Mouse (Mus musculus) midbrain, embryonic 14.5 days (tissue): ENCODE results near the gene Polr2g. TPM values are rescaled to one million over a fixed set of nuclear protein-coding genes. Genes with fewer than 3 reads are reported as not detected.

Experiments used
- ATAC-seq: fragments of 200-750 bp; cut with Nextera tagmentation; 2 replicates; pipeline ENCODE4 v1.8.0; 2017; ENCODE audit warnings: moderate number of reproducible peaks, moderate library complexity; ENCODE audit not compliant: low FRiP score, low TSS enrichment
- DNase-seq: peaks from one replicate; pipeline ENCODE4 v3.0.0-alpha.2; 2015
- H3K27ac ChIP-seq: fragments of 300-500 bp; sonication (generic); replicated peaks from 2 replicates; pipeline ENCODE4 v1.5.1; 2014; ENCODE audit warnings: mild to moderate bottlenecking, low read depth, low read length, moderate library complexity
- H3K27me3 ChIP-seq: fragments of 300-500 bp; sonication (generic); 2 replicates; pipeline ENCODE4 v1.6.1; 2014; ENCODE audit warnings: low read length, control low read depth, mixed read lengths; ENCODE audit not compliant: control insufficient read depth, insufficient read depth
- H3K36me3 ChIP-seq: fragments of 300-500 bp; sonication (generic); 2 replicates; pipeline ENCODE4 v1.6.1; 2014; ENCODE audit warnings: low read length, control low read depth; ENCODE audit not compliant: control insufficient read depth, insufficient read depth
- H3K4me1 ChIP-seq: fragments of 300-500 bp; sonication (generic); 2 replicates; pipeline ENCODE4 v1.6.1; 2014; ENCODE audit warnings: mild to moderate bottlenecking, antibody characterized with exemption, low read length, control low read depth; ENCODE audit not compliant: control insufficient read depth, insufficient read depth
- H3K4me2 ChIP-seq: fragments of 300-500 bp; sonication (generic); 2 replicates; pipeline ENCODE4 v1.6.1; 2014; ENCODE audit warnings: mild to moderate bottlenecking, low read length, moderate library complexity
- H3K4me3 ChIP-seq: fragments of 300-500 bp; sonication (generic); replicated peaks from 2 replicates; pipeline ENCODE4 v1.5.1; 2014; ENCODE audit warnings: low read depth, low read length
- H3K9ac ChIP-seq: fragments of 300-500 bp; sonication (generic); replicated peaks from 2 replicates; pipeline ENCODE4 v1.6.1; 2014; ENCODE audit warnings: mild to moderate bottlenecking, low read length, moderate library complexity
- H3K9me3 ChIP-seq: fragments of 300-500 bp; sonication (generic); 2 replicates; pipeline ENCODE4 v1.6.1; 2016; ENCODE audit warnings: low read length, control low read depth, mixed read lengths; ENCODE audit not compliant: control insufficient read depth
- WGBS: fragments of 180-500 bp; shearing (Covaris S2); extraction: QIAGEN DNeasy Blood & Tissue Kit; methylation state at CpG from one replicate; pipeline ENCODE4 v1.1.7; 2014; 5-methylcytosine and 5-hydroxymethylcytosine counted together
- polyA plus RNA-seq: library from polyadenylated mRNA; unstranded; fragments of >200 nt; fragmentation: Nextera tagmentation; extraction: Ambion mirVana; gene quantifications from 2 replicates; pipeline ENCODE4 v1.2.1, GENCODE M21; 2014

Polr2g gene
- polyA plus RNA-seq, 1 experiment from 2014 or later, result 156 TPM

DNA sequence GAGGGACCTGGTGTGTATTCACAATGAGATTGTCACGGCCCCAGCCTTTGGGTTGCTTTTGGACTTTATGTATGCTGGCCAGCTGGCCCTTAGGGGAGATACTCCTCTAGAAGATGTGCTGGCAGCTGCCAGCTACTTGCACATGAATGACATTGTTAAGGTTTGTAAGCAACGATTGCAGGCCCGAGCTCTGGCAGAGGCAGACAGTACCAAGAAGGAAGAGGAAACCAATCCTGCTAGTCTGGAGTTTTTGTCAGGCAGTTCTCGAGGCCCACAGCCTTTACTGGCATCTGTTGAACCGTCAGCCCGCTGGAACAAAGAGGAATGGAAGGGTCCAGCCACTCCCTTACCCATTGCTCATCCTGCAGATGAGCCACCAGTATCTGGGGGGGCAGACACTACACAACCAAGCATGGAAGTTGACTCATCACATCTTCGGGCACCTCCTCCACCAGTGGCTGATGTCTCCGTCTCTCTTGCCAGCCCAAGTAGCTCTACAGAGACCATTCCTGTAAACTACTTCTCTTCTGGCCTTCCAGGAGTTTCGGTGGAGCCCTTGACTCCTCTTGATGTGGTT, 4.9 kb upstream of the Polr2g start:
- no peaks in the 10 kb centered on the region for H3K27me3 ChIP-seq
- peak overlapping the region; percentile 53; the same call in 1 of the 2 replicates for H3K4me3 ChIP-seq
- H3K27ac ChIP-seq, result peak overlapping the region; percentile 85
- ATAC-seq (no peak), DNase-seq (no peak)
- no peaks in the 10 kb centered on the region for H3K9me3 ChIP-seq
- H3K4me1 ChIP-seq, result peaks cover 9% of the 10 kb centered on the region; the same call in 1 of the 2 replicates
- WGBS, result 87% methylated on average over 9 of the region's 9 CpGs
- peak overlapping the region; percentile 52; the same call in 1 of the 2 replicates for H3K9ac ChIP-seq
- H3K4me2 ChIP-seq, result peak overlapping the region; percentile 71
- H3K36me3 ChIP-seq, result peaks cover 37% of the 10 kb centered on the region

DNA sequence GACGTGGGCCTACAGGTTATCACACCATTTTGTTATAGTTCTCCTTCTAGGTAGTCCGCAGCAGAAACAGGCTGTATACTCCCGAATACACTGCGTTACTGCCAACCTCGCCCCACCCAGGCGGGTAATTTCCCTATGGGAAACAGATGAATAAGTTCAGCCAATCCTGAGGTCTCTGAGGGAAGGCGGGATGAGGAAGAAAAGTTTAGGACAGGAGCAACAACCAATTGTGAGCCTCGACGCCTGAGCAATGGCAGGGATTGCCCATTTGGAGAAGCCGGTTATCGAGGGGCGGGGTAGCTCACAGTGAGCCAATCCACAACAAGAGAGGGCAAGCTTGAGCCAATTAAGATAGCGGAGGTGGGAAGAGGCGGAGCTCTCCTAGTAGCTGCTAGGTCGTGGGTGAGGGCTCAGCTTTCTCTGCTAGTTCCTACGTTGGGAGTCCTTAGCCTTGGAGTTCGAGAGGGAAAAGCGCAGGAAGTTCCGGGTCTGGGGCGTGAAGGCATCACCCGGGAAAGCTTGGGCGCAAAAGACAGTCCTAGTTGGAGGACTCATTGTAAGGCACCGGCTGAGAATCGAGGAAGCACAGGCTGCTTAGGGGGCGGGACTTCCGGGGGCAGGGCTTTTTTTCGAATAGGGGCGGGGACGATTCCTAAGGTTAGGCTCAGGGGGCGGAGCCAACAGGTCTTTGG, 3.9 kb upstream of the Polr2g start, which contains the start of gene Zbtb3:
TSS of gene Zbtb3 (plus strand) at position 426 of the 692 bp plus-strand sequence.
- Histone ChIP-seq H3K4me1 (peaks cover 16% of the 10 kb centered on the region), H3K9me3 (no peaks in the 10 kb centered on the region), H3K36me3 (peaks cover 27% of the 10 kb centered on the region; the same call in 1 of the 2 replicates), H3K4me2 (peak within 1 kb of the TSS; percentile 71), H3K4me3 (peak within 1 kb of the TSS; percentile 53), H3K27ac (peak within 1 kb of the TSS; percentile 85), H3K27me3 (no peaks in the 10 kb centered on the region), H3K9ac (peak within 1 kb of the TSS; percentile 52)
- WGBS, result under 1% methylated on average over 30 of the region's 30 CpGs
- DNase-seq (peak; percentile 97), ATAC-seq (peak; percentile 98)

DNA sequence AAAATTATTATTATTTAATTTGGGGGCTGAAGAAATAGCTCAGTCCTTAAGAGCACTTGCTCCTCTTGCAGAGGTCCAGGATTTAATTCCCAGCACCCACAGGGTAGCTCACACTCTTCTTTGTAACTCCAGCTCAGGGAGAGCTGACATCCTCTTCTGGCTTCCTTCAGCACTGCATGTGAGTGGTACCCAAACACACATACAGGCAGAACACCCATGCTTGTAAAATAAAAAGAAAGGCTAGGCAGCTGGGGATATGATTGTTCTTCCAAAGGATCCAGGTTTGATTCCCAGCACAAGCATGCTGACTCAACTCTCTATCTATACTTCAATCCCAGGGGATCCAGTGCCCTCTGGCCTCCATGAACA, 554 bp upstream of the Polr2g start:
- Histone ChIP-seq H3K4me1 (peaks cover 18% of the 10 kb centered on the region), H3K4me3 (peak overlapping the region; percentile 78; the same call in 1 of the 2 replicates), H3K4me2 (peak overlapping the region; percentile 92), H3K27me3 (no peaks in the 10 kb centered on the region), H3K36me3 (peaks cover 17% of the 10 kb centered on the region), H3K9ac (no peak overlapping the region), H3K27ac (no peak overlapping the region), H3K9me3 (no peaks in the 10 kb centered on the region)
- ATAC-seq (no peak), DNase-seq (no peak)

DNA sequence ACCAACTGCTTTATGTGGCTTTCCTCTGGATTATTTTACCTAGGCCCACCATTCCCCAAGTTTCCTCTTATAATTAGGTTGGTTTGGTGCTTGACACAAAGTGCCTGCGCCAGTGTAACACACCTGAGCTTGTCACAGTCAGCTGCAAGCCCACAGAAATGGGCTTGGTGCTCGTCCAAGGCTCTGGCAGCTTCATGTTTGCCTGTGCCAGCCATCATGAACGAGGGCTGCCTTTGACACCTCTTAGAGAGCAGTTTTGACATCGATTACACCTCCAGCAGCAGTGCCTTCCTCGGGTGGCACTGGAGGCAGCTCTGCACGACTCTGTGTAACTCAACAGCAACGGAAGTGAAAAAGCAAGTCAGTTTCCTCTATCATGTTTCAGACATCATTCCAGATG, 8.2 kb downstream of the Polr2g start:
- Histone ChIP-seq H3K9me3 (no peaks in the 10 kb centered on the region), H3K27me3 (no peaks in the 10 kb centered on the region), H3K27ac (no peak overlapping the region), H3K4me3 (no peak overlapping the region), H3K9ac (no peak overlapping the region), H3K4me2 (no peak overlapping the region), H3K4me1 (peaks cover 13% of the 10 kb centered on the region; the same call in 1 of the 2 replicates), H3K36me3 (peaks cover 28% of the 10 kb centered on the region)
- no peak for ATAC-seq
- 91% methylated on average over 7 of the region's 7 CpGs for WGBS
- no peak for DNase-seq

DNA sequence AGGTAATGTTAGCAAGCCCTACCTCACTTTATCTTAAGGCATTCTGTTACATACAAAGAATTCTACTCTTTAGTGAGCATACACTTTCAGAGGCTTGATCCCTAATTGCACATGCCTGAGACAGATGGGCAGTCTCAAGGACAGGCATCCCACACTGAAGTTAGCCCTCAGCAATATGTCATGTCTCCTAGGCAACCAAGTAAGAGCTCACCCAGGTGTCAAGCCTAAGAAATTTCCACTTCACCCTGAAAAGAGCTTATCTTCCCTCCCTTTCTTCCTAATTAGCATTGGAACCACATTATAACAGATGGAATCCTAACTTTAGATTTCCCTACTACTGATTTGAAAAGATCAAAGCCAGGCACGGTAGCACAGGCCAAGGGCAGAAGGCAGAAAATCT, 9.2 kb downstream of the Polr2g start:
- Histone ChIP-seq H3K9me3 (no peaks in the 10 kb centered on the region), H3K4me1 (peaks cover 13% of the 10 kb centered on the region; the same call in 1 of the 2 replicates), H3K36me3 (peaks cover 18% of the 10 kb centered on the region), H3K27me3 (no peaks in the 10 kb centered on the region), H3K9ac (no peak overlapping the region), H3K4me3 (no peak overlapping the region), H3K4me2 (no peak overlapping the region), H3K27ac (peak overlapping the region; percentile 67)
- no peak for DNase-seq
- ATAC-seq, result no peak
- 20% methylated on average over 1 of the region's 1 CpGs for WGBS

DNA sequence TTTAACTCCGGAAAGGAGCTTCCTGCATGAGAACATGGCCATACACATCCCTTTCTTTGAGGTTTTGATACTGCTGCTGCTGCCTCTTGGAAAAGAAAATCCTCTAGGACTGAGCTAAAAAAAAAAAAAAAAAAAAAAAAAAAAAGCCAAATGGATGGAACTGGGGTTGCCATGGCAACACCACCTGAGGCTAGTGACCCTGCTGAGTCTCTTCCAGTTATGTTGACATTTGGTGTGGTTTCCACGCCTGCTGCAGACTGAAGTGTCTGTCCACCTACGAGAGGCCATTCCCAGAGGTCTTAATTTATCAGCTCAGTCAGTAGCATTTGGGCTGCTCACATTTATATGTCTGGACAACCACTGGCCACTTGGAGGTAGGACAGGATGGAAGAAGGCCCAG, 9.9 kb downstream of the Polr2g start:
- no peaks in the 10 kb centered on the region for H3K27me3 ChIP-seq
- peaks cover 13% of the 10 kb centered on the region; the same call in 1 of the 2 replicates for H3K4me1 ChIP-seq
- H3K9me3 ChIP-seq, result no peaks in the 10 kb centered on the region
- DNase-seq (peak; percentile 65), ATAC-seq (no peak)
- peak overlapping the region; percentile 67 for H3K27ac ChIP-seq
- peaks cover 15% of the 10 kb centered on the region for H3K36me3 ChIP-seq
- H3K9ac ChIP-seq, result no peak overlapping the region
- 18% methylated on average over 3 of the region's 3 CpGs for WGBS
- H3K4me2 ChIP-seq, result no peak overlapping the region; the same call in 1 of the 2 replicates
- H3K4me3 ChIP-seq, result no peak overlapping the region

DNA sequence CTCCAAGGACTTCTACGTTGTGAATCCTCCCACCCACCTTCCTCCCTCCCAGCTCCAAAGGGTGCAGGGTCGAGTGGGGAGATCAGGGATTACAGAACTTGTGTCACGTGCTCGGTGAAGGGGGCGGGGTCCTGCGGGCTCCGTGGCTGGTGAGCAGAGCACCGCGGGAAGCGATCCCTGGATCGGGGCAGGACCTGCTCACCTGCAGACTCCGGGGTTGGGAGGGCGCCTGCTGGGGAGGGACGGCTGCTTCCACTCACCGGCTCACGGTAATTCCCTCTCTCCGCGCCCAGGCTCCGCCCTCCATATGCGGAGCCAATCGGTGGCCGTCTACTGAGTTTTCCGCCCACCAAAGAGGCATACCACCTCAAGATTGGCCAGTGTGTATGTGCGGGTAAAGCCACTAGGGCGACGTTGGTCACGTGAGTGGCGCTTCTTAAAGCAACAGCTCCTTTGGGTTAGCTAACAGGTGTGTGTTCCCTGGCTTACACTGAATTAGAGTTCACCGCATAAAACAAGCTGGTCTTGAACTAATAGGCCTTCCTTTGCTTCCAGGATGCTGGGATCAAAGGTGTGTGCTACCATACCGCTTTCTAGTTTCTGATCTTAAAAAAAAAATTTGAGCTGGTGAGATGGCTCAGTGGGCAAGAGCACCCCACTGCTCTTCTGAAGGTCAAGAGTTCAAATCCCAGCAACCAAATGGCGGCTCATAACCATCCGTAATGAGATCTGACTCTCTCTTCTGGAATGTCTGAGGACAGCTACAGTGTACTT, 12.2 kb downstream of the Polr2g start, which contains the start of gene Taf6l:
TSS of gene Taf6l (minus strand) at position 410 of the 774 bp plus-strand sequence.
- no peaks in the 10 kb centered on the region for H3K27me3 ChIP-seq
- H3K36me3 ChIP-seq, result peaks cover 26% of the 10 kb centered on the region
- peak within 1 kb of the TSS; percentile 66 for H3K9ac ChIP-seq
- peak within 1 kb of the TSS; percentile 75 for H3K27ac ChIP-seq
- peak within 1 kb of the TSS; percentile 69 for H3K4me2 ChIP-seq
- peak within 1 kb of the TSS; percentile 75 for H3K4me3 ChIP-seq
- DNase-seq (peak; percentile 96), ATAC-seq (peak; percentile 99)
- H3K4me1 ChIP-seq, result peaks cover 13% of the 10 kb centered on the region; the same call in 1 of the 2 replicates
- H3K9me3 ChIP-seq, result no peaks in the 10 kb centered on the region
- WGBS, result 1% methylated on average over 32 of the region's 32 CpGs

DNA sequence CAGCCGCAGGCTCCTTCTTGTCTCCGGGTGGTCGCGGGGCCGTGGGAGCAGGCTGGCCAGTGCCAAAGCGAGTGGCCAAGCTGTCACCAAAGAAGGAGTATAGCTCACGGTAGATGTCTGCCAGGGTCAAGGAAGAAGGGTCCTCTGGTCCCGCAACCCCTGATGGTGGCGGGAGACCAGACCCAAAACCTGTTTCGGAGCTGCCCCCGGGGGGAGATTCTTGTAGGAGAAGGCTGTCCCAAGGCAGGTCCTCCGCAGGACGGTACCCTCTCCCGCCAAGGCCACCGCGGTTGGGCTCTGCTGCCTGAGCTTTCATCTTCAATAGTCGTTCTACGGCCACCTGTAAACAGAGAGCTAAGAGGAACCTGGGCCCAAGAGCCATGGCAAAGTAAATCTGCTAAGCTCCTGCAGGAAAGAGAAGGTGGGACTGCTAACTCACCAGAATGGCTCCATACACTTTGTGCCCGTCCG, 23.4 kb downstream of the Polr2g start:
- no peak for DNase-seq
- H3K36me3 ChIP-seq, result peaks cover 42% of the 10 kb centered on the region
- H3K4me2 ChIP-seq, result peak overlapping the region; percentile 100
- 5% methylated on average over 20 of the region's 20 CpGs for WGBS
- no peaks in the 10 kb centered on the region for H3K9me3 ChIP-seq
- ATAC-seq, result no peak; the same call in 1 of the 2 replicates
- H3K27me3 ChIP-seq, result no peaks in the 10 kb centered on the region
- peak overlapping the region; percentile 64 for H3K4me3 ChIP-seq
- peaks cover 34% of the 10 kb centered on the region for H3K4me1 ChIP-seq
- H3K9ac ChIP-seq, result peak overlapping the region; percentile 78
- peak overlapping the region; percentile 99 for H3K27ac ChIP-seq
